Mouse (Mus musculus): ENCODE results near the gene 0610009B22Rik. TPM values are rescaled to one million over a fixed set of nuclear protein-coding genes. Genes with fewer than 3 reads are reported as not detected.

0610009B22Rik gene
- polyA plus RNA-seq, 1 experiment from 2014 or later: 36.0 TPM

DNA sequence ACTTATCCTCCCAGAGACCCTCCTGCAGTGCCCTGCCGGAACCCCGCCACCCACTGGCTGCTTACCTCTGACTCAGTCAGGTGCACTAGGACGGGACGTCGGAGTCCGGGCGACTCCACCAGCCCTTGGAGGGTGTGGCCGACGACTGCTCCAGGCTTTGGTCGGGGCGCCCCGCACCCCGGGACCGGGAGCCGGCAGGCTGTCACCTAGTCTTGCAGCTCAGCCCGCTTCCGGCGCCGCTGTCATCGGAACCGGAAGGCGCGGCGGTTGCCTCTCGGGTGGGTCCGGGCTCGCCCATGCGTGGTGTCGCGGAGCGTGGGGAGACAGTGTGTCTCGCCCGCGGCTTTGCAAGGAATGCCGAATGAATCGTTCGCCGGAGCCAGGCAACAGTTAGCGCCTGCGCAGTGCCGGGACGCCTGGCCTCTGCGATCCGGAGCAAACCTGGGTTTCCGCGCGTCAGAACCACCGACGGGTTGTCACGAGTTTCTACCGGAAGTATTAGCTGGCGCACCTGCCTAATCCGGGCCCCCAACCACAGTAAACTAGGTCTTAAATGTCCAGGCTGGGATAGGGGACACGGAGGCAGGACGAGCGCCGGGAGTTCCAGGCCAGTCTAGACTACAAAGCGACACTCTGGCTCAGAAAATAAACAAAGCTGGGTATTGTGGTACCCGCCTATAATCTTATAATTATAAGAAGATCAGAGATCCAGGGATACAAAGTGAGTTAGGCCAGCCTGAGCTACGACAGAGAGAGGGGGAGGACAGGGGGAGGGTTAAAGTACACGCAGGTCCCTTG is 53.0 kb downstream of the 0610009B22Rik start, which contains the start of gene Rmnd5b:
Gene Rmnd5b (minus strand): TSS at position 372 of the 798 bp plus-strand sequence.
- Histone ChIP-seq H3K27ac (ENCODE audit: low read length) (peak within 1 kb of the TSS; percentile 87), H3K4me1 (ENCODE audit: control insufficient read depth, low read depth, low read length) (peaks cover 25% of the 10 kb centered on the region), H3K27me3 (ENCODE audit: control insufficient read depth, insufficient read depth, low read depth, low read length) (no peaks in the 10 kb centered on the region), H3K9me3 (replicated peaks; ENCODE audit: control insufficient read depth, low read length) (no peaks in the 10 kb centered on the region), H3K9ac (ENCODE audit: low read depth, low read length) (peak within 1 kb of the TSS; percentile 85), H3K36me3 (ENCODE audit: control insufficient read depth, insufficient read depth) (no peaks in the 10 kb centered on the region), H3K4me3 (ENCODE audit: low read depth, low read length) (peak within 1 kb of the TSS; percentile 85), H3K4me2 (ENCODE audit: low read depth, low read length) (peak within 1 kb of the TSS; percentile 83)
- peak; percentile 77 for ATAC-seq (ENCODE audit: low read depth)
- WGBS (ENCODE audit: insufficient replicate concordance): under 1% methylated on average over 61 of the region's 61 CpGs

Other genes with a start within 250 kb of the 0610009B22Rik start
- 11.3 and 12.6 TPM in 2 replicates for gene Phykpl, start 104.1 kb downstream of the 0610009B22Rik start, polyA plus RNA-seq (2015; fragmentation: Nextera tagmentation; extraction: Ambion mirVana)
- 130 and 132 TPM in 2 replicates for gene Hnrnpab, start 82.0 kb downstream of the 0610009B22Rik start, polyA plus RNA-seq (2015; fragmentation: Nextera tagmentation; extraction: Ambion mirVana)
- gene Nhp2, start 69.1 kb downstream of the 0610009B22Rik start, polyA plus RNA-seq (2015; fragmentation: Nextera tagmentation; extraction: Ambion mirVana): 69.5 and 79.3 TPM in 2 replicates
- gene Rmnd5b, start 53.0 kb downstream of the 0610009B22Rik start, polyA plus RNA-seq (2015; fragmentation: Nextera tagmentation; extraction: Ambion mirVana): 16.6 and 17.7 TPM in 2 replicates
- gene N4bp3, start 38.0 kb downstream of the 0610009B22Rik start, polyA plus RNA-seq (2015; fragmentation: Nextera tagmentation; extraction: Ambion mirVana): 2.8 and 3.9 TPM in 2 replicates
- gene D930048N14Rik, start 37.9 kb downstream of the 0610009B22Rik start, polyA plus RNA-seq (2015; fragmentation: Nextera tagmentation; extraction: Ambion mirVana): 0.44 and 0.46 TPM in 2 replicates
- 7.9 and 8.8 TPM in 2 replicates for gene Sec24a, start 74.8 kb upstream of the 0610009B22Rik start, polyA plus RNA-seq (2015; fragmentation: Nextera tagmentation; extraction: Ambion mirVana)
- 73.4 and 77.2 TPM in 2 replicates for gene Sar1b, start 74.8 kb upstream of the 0610009B22Rik start, polyA plus RNA-seq (2015; fragmentation: Nextera tagmentation; extraction: Ambion mirVana)
- gene Jade2, start 168.8 kb upstream of the 0610009B22Rik start, polyA plus RNA-seq (2015; fragmentation: Nextera tagmentation; extraction: Ambion mirVana): 0.64 and 0.79 TPM in 2 replicates